Mouse (Mus musculus) CD4-positive naive resting alpha-beta T cell, adult 76 days (primary cell): ENCODE measurements around the gene Bckdk. TPM values are rescaled to one million over a fixed set of nuclear protein-coding genes. Genes with fewer than 3 reads are reported as not detected.

Experiments
- total RNA-seq: library from RNA; stranded (reverse); gene quantifications from one replicate; pipeline ENCODE4 v1.2.4, GENCODE M21; 2023

The Bckdk gene
- 21.5 TPM for total RNA-seq

DNA sequence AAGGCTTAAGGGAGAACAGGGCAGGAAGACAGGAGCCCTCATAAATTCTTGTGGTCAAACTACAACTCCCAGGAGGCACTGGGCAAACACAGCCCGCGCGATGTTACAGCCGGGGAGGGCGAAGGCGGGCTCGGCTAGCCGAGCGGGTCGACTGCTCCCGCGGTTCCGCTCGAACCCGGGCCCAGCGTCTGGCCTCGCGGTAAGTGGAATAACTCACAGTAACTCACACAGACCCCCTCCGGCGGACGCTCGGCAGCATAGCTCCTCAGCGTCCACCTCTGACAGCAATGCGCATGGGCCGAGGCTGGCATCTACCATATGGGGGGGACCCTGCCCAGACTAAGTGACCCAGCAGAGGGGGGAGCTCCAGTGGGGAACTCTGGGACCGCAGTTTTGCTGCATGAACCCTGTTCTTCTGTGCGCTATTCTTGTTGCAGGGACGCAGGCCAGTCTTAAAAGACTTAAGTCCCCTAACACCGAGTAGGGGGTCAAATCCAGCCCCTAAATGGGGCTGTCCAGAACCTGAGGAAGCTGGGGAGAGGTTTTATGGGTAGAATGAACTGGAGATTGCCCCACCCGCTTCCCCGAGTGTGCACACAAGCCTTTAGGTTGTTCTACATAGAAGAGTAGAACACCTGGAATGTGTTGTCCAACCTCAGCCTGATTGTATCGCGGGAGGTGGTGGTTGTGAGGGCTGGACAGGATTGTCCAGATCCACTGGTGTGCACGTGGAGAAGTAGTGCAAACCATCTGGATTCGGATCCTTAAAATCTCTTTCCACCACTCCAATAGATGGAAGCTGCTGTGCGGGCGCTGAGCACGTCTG, at the start of gene Bckdk:
Bckdk (plus strand) TSS at position 112 of the 826 bp plus-strand sequence.

DNA sequence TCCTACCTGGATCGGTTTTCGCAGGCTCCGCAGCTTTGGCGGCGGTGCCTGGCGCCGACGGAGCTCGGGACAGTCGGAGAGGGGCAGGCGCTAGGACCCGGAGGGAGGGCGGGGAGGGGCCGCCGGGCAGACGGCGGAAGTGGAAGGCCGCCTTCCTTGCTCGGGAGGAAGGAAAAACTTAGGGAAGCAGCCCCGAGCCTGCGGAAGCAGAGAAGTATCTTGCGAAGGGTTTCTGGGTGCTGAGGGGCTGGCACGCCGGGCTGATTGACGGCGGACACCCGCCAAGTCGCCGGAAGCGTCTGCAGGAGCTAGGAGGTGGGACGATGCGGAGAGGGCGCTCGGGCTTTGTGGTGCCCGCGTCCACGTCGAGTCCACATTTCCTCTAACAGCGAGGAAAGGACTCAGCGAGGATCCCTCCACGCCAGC, 27.8 kb upstream of the Bckdk start, which contains the start of gene Zfp646:
Zfp646 (plus strand) TSS at position 181 of the 426 bp plus-strand sequence.

GRCm38 (mm10) chr7:127876467-127877348, 27.2 kb upstream of the Bckdk start, which contains the start of gene Zfp668:
Gene Zfp668 (minus strand): TSS chr7:127876828.

GRCm38 (mm10) chr7:127890798-127891197, 13.1 kb upstream of the Bckdk start, which contains the start of gene Prss53:
Gene Prss53 (minus strand): TSS chr7:127890970.

GRCm38 (mm10) chr7:127895442-127895841, 8.4 kb upstream of the Bckdk start, which contains the start of the genes Gm21974 and Vkorc1:
Gene Gm21974 (minus strand): TSS chr7:127895454.
Gene Vkorc1 (minus strand): TSS chr7:127895617.

GRCm38 (mm10) chr7:127912190-127912871, 8.4 kb downstream of the Bckdk start, which contains the start of gene Kat8:
Gene Kat8 (plus strand): TSS chr7:127912516.

GRCm38 (mm10) chr7:127929923-127930322, 26.0 kb downstream of the Bckdk start, which contains the start of gene Prss8:
Gene Prss8 (minus strand): TSS chr7:127930104.

GRCm38 (mm10) chr7:127946470-127947023, 42.7 kb downstream of the Bckdk start, which contains the start of gene Prss36:
Gene Prss36 (minus strand): TSS chr7:127946725.

Other genes with a start within 250 kb of the Bckdk start
- 21.5 TPM for gene Bcl7c, start 195.1 kb upstream of the Bckdk start, total RNA-seq
- gene Ctf1, start 191.3 kb upstream of the Bckdk start, total RNA-seq, result not detected
- gene Ctf2, start 171.9 kb upstream of the Bckdk start, total RNA-seq, result not detected
- 5.2 TPM for gene Fbxl19, start 159.5 kb upstream of the Bckdk start, total RNA-seq
- 6.8 TPM for gene Orai3, start 134.3 kb upstream of the Bckdk start, total RNA-seq
- 85.9 TPM for gene Setd1a, start 127.4 kb upstream of the Bckdk start, total RNA-seq
- gene Gm49388, start 118.5 kb upstream of the Bckdk start, total RNA-seq, result 0.79 TPM
- gene Hsd3b7, start 103.5 kb upstream of the Bckdk start, total RNA-seq, result 4.5 TPM
- 106 TPM for gene Stx4a, start 79.8 kb upstream of the Bckdk start, total RNA-seq
- gene Stx1b, start 79.5 kb upstream of the Bckdk start, total RNA-seq, result not detected
- 85.5 TPM for gene Zfp646, start 27.9 kb upstream of the Bckdk start, total RNA-seq
- gene Zfp668, start 27.3 kb upstream of the Bckdk start, total RNA-seq, result 23.0 TPM
- gene Prss53, start 13.1 kb upstream of the Bckdk start, total RNA-seq, result 0.35 TPM
- gene Gm21974, start 8.6 kb upstream of the Bckdk start, total RNA-seq, result not detected
- 13.3 TPM for gene Vkorc1, start 8.5 kb upstream of the Bckdk start, total RNA-seq
- 40.6 TPM for gene Kat8, start 8.4 kb downstream of the Bckdk start, total RNA-seq
- gene Prss8, start 26.0 kb downstream of the Bckdk start, total RNA-seq, result not detected
- 1.7 TPM for gene Prss36, start 42.6 kb downstream of the Bckdk start, total RNA-seq
- 1,107 TPM for gene Fus, start 63.4 kb downstream of the Bckdk start, total RNA-seq
- 47.8 TPM for gene Pycard, start 89.8 kb downstream of the Bckdk start, total RNA-seq
- gene Trim72, start 99.9 kb downstream of the Bckdk start, total RNA-seq, result 0.35 TPM
- 5.3 TPM for gene Itgam, start 158.6 kb downstream of the Bckdk start, total RNA-seq
- gene Gm49368, start 158.6 kb downstream of the Bckdk start, total RNA-seq, result not detected
- 3.9 TPM for gene Itgax, start 225.5 kb downstream of the Bckdk start, total RNA-seq